Mouse (Mus musculus): ENCODE results near the gene 4930558K02Rik.
A peak's percentile ranks its signal among the peaks of the same experiment; 100 is the strongest.

The 4930558K02Rik gene

GRCm38 (mm10) chr1:161979536-161979935 is at the start of gene 4930558K02Rik:
Gene 4930558K02Rik (minus strand): TSS chr1:161979636.
- no peak for DNase-seq

- no peak for DNase-seq
Measured at GRCm38 (mm10) chr1:162023681-162024270, 44.3 kb upstream of the 4930558K02Rik start.

DNA sequence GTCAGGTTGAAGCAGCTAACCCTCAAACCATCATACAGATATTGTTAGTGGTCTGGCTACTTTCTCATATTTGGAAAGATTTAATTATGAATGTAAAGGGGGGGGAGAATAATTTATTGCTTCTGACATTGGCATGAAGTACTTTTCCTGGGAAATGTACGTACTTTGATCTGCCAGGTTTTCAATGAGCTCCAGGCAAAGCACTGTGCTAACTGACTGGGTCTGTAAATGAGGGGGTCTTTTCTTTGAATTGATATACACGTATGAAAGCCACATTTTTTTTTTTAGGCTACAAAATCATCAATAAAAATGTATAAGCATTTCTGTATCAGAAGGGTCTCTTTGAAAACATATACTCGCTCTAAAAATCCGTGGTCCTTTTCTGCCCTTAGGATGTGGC is 41.3 kb upstream of the 4930558K02Rik start:
- DNase-seq: no peak

DNA sequence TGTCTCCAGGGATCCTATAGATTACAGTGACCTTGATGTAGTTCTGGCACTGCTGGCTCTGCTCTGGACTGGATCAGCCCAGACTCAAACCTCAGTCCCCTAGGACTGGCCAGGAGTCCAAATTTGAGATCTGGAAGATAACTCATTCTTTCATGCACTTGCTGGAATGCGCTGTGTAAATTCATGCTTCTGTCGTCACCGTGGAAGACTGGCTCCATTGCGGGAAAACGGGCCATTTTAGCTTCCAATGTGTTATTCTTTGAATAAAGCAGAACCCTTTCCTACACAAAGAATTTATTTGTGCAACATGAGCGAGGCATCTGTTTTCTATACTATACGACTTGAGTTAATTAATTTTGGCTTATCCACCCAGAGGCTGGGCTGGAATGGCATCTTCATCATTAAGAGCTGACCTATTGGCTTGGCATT is 40.9 kb upstream of the 4930558K02Rik start:
- no peak for DNase-seq

DNA sequence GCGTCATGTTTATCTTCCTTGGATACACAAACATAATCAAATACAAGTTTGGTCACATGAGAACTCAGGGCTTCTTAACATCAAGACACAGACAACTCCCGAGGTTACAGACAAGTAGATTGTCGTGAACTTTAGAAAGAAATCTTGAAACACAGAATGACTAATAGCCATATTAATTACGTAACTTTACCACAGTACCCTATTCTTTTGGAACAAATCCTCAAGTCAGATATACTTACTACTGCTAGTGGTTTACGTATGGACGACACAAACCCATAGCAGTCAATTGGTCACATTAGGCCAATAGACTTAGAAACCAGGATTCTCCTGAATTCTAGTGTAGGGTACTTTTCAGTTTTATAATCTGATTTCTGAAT is 39.2 kb upstream of the 4930558K02Rik start:
- no peak for DNase-seq

GRCm38 (mm10) chr1:162017975-162018600 is 38.7 kb upstream of the 4930558K02Rik start:
- DNase-seq: no peak

DNA sequence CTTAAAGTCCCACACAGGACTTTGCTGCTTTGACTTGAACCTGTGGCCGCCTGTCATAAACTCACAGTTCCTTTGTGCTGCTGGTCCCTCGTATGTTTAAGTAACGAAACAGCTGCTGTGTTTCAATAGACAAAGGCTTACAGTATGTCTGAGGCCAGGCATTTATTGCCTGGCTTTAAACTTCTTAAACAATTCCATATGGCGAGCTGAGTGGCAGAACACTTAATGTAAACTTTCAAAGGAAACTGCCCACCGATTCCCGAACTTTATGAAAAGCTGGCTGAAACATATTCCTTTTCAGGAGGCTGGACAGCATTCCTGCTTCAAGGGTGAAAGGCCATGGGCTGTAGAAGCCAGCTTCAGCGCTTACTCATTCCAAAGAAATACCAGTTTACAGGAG is 37.5 kb upstream of the 4930558K02Rik start:
- no peak for DNase-seq

DNA sequence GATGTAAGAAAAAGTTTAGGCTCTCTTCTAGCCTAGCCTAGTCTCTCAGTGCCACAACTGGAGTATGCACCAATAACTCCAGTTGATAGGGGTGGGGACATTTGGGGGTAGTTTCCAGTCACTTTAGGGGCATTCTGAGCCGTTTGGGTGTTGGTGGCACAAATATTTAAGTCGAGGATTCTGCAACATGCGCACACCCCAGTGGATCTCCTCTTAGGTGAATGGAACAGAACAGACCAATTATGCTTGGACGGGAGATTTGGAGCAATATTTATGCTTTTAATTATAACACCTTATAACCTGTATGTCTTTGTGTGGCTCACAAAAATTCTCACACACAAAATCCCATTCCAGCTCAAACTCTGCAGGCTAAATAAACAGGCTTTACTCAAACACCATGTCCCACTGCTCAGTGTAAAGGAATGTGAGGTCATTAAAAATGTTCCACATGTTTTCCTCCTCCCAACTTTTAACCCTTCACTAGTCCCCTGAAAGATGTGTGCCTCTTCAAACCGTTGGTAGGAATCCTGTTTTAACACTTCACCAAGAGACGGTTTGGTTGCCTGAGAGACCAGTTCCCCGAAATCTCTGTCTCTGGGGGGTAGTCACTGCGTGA is 35.9 kb upstream of the 4930558K02Rik start:
- DNase-seq: no peak

DNA sequence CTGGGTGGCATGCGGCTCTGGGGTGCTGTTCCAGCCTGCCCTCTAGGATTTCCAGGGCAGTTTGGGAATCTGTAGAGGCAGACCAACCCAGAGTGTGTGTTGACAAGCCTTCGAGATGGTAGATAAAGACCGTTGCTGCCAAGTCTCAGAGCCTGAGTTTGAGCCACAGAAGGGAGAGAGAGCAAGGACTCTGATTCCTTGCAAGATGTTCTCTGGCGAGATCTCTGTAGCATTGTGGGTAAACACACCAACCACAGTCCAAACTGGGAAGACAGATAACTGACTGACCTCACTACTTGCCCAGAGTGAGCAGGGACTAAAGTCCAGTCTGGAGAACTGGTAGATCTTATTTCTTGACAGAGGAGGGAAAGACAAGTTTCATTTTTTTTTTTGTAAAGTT is 34.1 kb upstream of the 4930558K02Rik start:
- no peak for DNase-seq

- DNase-seq: no peak
Measured at GRCm38 (mm10) chr1:162011523-162012245, 32.2 kb upstream of the 4930558K02Rik start.

- no peak for DNase-seq
Measured at GRCm38 (mm10) chr1:162009086-162009485, 29.6 kb upstream of the 4930558K02Rik start.

GRCm38 (mm10) chr1:162008631-162009067 is 29.2 kb upstream of the 4930558K02Rik start:
- no peak for DNase-seq

- no peak for DNase-seq
Measured at GRCm38 (mm10) chr1:162008208-162008607, 28.8 kb upstream of the 4930558K02Rik start.

DNA sequence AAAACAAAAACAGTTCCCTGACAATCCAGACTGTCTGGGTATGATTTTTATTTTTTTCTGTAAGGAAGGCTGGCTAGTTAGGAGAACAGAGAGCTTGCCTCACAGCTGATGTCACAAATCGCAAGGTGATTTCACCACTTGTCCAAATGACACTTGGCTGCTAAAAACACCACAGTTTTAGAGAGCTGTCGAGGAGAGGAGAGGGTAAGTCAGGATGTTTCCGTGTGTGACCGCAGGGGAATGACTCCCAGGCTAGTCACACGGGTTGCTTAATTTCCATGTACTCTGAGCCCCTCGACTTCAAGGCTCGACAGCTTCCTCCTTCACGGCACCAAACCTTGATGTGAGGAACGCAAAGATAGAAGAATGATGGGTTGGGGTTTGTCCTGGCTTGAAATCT is 26.7 kb upstream of the 4930558K02Rik start:
- DNase-seq: no peak

GRCm38 (mm10) chr1:162004821-162005770 is 25.7 kb upstream of the 4930558K02Rik start:
- DNase-seq: peak; percentile 64

GRCm38 (mm10) chr1:162004518-162004780 is 25.0 kb upstream of the 4930558K02Rik start:
- no peak for DNase-seq

DNA sequence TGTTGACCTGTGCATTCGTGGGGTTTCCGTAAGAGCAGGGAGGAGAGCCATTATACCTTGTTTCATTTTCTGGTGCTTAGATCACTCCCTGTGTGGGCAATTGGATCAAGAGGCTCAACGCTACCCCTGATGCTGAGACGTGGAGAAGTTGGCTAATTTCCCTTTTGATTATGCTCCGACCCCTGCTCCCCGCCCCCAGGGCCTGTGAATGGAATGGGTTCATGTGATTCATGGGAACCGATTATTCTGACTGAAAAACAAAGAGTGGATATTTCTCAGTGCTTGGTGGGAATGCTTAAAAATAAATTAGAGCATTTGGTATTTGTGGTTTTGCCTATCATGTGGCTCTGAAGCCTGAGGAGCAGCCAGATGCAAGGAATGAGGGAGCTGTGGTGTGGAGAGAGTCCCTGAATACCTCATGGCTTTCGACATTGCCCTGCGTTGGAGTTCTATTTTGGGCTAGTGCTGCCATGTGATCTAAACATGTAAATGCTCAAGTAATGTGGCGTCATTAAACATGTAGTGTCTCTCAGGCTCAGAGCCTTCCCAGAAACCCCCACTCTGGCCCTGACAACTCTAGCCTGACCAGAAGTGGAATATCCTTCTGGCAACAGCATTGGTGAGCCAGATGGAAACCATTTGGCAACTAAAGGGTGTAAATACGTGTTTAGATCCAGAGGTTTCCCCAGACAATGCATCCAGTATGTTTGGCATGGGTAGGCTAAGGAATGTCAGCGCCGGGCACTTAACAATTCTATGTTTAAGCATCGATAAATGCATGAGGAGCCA is 24.5 kb upstream of the 4930558K02Rik start:
- no peak for DNase-seq

GRCm38 (mm10) chr1:162001328-162001727 is 21.9 kb upstream of the 4930558K02Rik start:
- DNase-seq: no peak

DNA sequence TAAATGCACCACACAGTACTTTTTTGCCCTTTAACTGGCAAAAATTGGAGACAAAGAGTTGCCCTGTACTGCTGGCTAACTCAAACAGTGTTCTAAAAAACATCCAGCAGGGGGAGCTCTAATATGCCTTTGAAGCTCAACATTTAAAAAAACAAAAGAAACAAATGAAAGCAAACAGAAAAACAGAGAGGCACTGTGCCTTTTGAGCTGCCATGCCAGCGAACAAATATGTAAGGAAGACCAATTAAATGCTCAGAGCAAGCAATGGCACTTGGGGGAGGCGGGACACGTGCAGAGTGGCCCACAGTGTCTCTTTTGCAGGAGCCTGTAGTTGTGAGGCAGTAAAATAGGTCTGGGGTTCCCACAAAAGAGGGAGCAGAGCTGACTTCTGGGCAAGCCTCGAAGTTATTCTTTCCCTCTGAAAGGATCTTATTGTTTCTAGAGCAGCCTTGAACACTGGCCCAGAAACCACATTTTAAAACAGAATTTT is 20.5 kb upstream of the 4930558K02Rik start:
- peak; percentile 45 for DNase-seq

DNA sequence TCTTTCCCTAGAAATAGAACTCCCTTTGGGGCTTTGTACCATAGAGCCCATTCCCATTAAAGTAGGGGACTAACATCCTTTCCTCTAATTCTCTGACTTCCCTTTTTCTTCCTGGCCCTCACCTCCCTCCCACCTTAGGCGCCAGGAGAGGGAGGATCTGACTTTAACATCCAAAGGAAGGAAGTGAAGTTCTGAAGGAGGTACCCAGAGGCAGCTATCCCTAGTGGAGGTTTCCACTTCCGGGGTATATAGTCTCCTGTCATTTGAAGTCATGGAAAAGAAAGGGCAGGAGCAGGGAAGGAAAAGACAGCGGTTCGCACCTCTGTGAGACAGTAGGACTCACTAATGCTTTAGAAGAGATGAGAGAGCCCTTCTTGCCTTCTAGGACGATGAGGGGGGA is 19.9 kb upstream of the 4930558K02Rik start:
- DNase-seq: no peak

DNA sequence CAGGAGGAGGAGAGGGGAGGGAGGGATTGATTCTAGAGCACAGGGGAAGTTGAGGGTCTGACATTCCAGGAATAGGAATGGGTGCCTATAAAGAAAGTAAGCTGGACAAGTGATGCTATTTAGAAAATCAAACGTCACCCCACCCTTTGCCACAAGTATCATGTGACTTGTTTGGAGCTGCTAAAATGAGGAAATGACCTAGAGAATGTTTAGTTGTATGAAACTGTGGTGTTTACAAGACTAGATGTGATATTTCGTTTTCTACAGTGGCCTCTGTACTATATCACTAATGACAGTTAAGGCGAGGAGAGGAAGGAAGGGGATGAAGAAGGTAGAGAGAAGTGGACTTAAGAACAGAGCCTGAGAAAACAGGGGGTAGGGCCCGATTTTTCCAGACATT is 19.3 kb upstream of the 4930558K02Rik start:
- no peak for DNase-seq

DNA sequence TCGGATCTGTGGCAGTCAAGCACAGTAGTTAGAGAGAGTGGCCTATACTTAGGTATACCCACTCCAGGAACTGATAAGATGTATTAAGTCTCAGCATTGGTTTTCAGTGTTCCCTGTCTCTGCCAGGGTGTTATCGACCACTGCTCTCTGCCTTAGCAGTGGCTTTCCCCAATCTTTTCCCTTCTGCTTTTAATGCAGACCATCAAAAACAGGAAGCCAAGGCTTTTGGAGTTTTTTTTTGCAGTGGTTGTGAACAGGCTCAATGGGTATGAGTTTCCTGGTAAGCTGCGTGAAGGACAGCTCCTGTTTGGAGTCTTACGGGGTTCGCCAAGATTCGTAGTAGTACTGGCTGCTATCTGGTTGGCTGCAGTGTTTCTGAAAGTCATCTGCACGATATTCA is 13.0 kb upstream of the 4930558K02Rik start:
- DNase-seq: no peak

All from kidney, adult 18-20 months (tissue).